Mouse (Mus musculus): ENCODE measurements around the gene Sspn.

- TF ChIP-seq POLR2A (IDR thresholded peaks at IDR 0.05; ENCODE audit: insufficient read depth, low read length) (no peak), CTCF (IDR thresholded peaks at IDR 0.05; ENCODE audit: low read depth, low read length) (no peak)
Measured at GRCm38 (mm10) chr6:145935912-145936311, 4.5 kb downstream of the Sspn start.

All from ES-Bruce4 (cell line).